Mouse (Mus musculus): ENCODE measurements around the gene Dguok.

GRCm38 (mm10) chr6:83501524-83502310 lies 5.1 kb downstream of the Dguok start:
- no peak for TF ChIP-seq MAX (IDR thresholded peaks at IDR 0.05)
- no peak for TF ChIP-seq CTCF (IDR thresholded peaks at IDR 0.05; ENCODE audit: control insufficient read depth, insufficient read depth, insufficient read length)
- TF ChIP-seq FOSL1 (IDR thresholded peaks at IDR 0.05; ENCODE audit: insufficient read depth, low read length, poor library complexity, severe bottlenecking) = no peak
